Mouse (Mus musculus): ENCODE measurements around the gene Kctd13.
A peak's percentile ranks its signal among the peaks of the same experiment; 100 is the strongest.

GRCm38 (mm10) chr7:126888852-126889251 is 39.8 kb upstream of the Kctd13 start:
- no peak for TF ChIP-seq POLR2A (IDR thresholded peaks at IDR 0.05; ENCODE audit: borderline replicate concordance, extremely low read depth, insufficient read depth, insufficient read length, poor library complexity, severe bottlenecking)
- peak; percentile 29; the same call in 1 of the 2 replicates for TF ChIP-seq CTCF (IDR thresholded peaks at IDR 0.05; ENCODE audit: borderline replicate concordance, extremely low read depth, insufficient read depth, insufficient read length)
